Mouse (Mus musculus) A20 (cell line): ENCODE measurements at regions not wholly inside any gene's neighbourhood (a gene's known extent, or its start where the extent isn't known, plus 50 kb on each side); places are given as distances from the start of the nearest gene placed in this dataset.
A peak's percentile ranks its signal among the peaks of the same experiment; 100 is the strongest.

Experiments used
- DNase-seq: peaks from one replicate; pipeline ENCODE4 v3.0.0-alpha.2; 2011; ENCODE audit warnings: low read depth, low spot score

- DNase-seq, result no peak
Measured at GRCm38 (mm10) chr16:79986746-79987145, 895.8 kb upstream of the Tmprss15 start.

DNA sequence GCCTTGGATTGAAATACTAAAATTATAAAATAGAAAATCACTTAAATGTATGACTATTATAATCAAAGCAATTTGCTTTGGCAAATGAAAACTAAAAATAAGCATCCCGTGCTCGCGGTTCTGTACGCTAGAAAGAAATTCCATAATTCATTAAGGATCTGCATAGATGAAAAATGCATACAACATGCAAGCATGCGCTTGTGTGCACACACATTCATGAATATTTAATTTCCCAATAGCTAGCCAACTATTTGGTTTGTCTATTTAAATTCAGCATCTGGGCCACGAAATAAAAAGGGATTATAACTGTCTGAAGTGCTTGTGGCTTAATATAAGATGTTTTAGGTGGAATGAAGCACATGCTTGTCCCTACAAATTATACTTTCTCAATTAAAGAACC, 881.2 kb upstream of the Tmprss15 start:
- DNase-seq, result no peak

GRCm38 (mm10) chr16:79937042-79937441, 846.1 kb upstream of the Tmprss15 start:
- DNase-seq, result no peak

DNA sequence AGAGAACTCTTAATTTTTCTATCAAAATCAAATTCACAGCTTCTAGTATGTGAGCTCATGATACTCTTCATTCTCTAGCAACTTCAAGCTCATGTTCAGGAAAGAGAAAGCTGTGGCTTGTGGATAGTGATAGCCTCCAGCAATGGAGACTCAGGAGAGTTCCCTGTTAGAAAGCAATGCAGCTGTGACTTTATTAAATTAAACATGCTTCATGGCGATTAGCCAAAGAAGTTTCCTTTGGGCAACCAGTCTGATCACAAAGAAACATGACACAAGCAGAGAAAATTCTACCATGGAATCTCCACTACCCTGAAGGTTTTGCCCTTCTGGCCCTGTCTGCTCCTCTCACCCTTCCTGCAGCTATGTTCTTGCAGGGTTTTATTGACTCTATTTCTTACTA, 816.2 kb upstream of the Tmprss15 start:
- no peak for DNase-seq

GRCm38 (mm10) chr16:79901467-79901866, 810.6 kb upstream of the Tmprss15 start:
- peak; percentile 30 for DNase-seq

- no peak for DNase-seq
Measured at GRCm38 (mm10) chr16:79881855-79882254, 791.0 kb upstream of the Tmprss15 start.

GRCm38 (mm10) chr16:79878063-79878462, 787.2 kb upstream of the Tmprss15 start:
- no peak for DNase-seq

GRCm38 (mm10) chr16:79876827-79877226, 785.9 kb upstream of the Tmprss15 start:
- DNase-seq, result no peak

DNA sequence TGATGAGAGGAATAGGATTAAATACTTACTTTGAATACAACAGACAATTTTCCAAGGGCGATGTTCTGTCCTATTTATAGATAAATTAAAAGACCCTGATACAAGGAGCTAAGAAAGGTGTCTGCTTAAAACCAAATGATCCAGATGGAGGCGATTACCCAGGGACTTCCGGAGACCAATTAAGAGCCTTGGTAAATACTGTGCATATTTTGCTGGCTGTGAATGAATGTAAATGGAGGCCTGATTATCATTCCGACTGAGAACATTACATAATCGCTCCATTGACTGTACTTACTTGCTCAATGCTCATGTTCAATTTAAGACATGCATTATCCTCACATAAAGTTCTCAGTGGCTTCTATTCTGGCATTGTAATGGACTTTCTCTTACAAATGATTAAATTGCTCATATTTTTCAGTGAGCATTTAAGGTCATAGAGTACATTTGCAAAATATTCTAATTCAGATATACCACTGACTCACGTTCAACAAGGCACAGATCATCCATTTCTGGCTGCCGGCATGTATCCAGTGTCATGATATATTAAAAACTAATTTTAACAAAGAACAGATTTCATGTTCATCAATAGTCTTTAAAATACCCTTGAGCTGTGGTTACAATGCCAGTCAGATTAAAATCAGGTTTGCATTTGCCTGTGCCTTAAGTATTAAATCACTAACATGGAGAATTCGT, 779.8 kb upstream of the Tmprss15 start:
- DNase-seq, result no peak

DNA sequence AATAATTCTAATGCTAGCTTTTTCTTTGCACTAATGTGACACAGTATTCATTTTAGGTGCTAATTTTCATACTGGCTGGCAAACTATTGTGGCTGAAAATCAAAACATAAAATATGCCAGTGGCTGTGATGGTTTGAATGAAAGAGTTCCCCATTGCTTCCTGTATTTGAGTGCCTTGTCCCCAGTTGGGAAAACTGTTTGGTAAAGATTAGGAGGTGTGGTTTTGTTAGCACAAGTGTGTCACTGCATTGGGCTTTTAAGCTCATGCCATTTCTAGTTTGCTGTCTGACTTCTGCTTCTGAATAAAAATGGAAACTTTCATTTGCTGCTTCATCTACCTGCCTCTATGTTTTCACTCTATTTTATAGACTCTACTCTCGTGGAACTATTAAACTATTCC, 768.6 kb upstream of the Tmprss15 start:
- no peak for DNase-seq

DNA sequence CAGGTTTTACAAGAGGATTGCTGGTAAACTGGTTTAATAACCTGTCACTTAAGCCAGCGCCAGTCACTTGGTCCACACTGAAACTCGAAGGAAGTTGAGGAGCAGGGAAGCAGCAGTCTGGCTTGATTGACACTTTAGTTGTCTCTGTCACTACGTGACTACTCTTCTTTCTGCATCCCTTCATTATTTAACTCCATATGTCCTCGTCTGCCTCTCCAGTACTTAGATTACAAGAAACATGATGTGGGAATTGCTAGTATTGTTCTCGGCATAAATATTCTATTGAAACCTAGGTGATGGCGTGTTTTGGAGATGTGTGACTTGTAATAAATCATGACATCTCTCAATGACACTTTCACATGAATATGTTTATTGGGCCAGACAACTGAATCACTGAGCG, 758.3 kb upstream of the Tmprss15 start:
- DNase-seq, result no peak

GRCm38 (mm10) chr16:79816913-79817312, 726.0 kb upstream of the Tmprss15 start:
- DNase-seq, result no peak

DNA sequence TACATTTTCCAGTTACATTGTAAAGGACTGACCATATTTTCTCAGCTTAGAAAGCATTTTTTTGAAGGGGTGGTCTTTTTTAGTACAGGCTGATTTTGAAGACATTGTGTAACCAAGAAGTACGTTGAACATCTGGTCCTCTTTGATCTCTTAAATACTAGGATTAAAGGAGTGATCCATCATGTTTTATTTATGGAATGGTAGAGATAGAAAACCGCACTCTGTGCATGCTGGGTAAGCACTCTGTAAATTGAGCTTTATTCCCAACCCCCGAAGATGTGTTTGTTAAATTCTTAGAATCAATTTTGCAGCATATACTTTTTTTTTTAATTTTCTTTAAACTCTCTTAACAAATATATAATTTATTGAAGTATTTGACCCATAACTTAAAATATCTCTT, 687.8 kb upstream of the Tmprss15 start:
- no peak for DNase-seq
